Mouse (Mus musculus): ENCODE results near the gene Tinf2.

- TF ChIP-seq CTCF (IDR thresholded peaks at IDR 0.05; ENCODE audit: low read depth) (no peak), EP300 (IDR thresholded peaks at IDR 0.05; ENCODE audit: low read depth) (no peak)
Observed at GRCm38 (mm10) chr14:55723433-55723832, 41.8 kb upstream of the Tinf2 start.

Measured in liver, postnatal 0 days (tissue).